Mouse (Mus musculus): Measurements from ENCODE around the gene Fam229a. TPM values are rescaled to one million over a fixed set of nuclear protein-coding genes. Genes with fewer than 3 reads are reported as not detected.
"Not testable (repeated sequence)": the region's sequence is repeated elsewhere in the genome, so short reads cannot be mapped to it uniquely, and the experiment has no call there.

Gene Fam229a
- not detected for total RNA-seq (2021)
- long read RNA-seq, experiment 1 = 0 reads
- long read RNA-seq, experiment 2 = 0 reads

GRCm38 (mm10) chr4:129490972-129491880 is at the start of gene Fam229a, which contains the start of gene Tssk3:
Fam229a (plus strand) TSS chr4:129491190.
Tssk3 (minus strand) TSS chr4:129491022.
- DNase-seq = no peak

GRCm38 (mm10) chr4:129447360-129447759 is 43.6 kb upstream of the Fam229a start:
- DNase-seq = no peak

- no peak for DNase-seq
These were observed 43.0 kb upstream of the Fam229a start for GRCm38 (mm10) chr4:129447778-129448563.

DNA sequence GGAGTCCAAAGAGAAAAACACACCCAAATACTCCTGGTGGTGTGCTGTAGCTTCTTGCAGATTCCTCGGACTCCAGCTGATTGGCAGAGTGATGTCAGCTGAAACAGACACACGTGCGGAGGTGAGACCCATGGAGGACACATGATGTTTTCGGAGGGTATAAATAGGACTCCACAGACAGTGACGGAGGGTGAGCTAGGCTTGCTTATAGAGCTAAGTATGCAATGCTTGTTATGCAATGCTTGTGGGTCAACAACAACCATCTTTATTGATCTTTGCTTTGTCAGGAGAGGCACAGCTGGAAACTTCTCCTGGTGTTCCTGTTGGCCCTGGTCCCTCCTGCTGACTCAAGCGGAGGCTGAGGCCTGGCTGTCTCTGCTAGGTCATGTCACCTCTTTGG is 42.3 kb upstream of the Fam229a start:
- no peak for DNase-seq

GRCm38 (mm10) chr4:129450851-129451250 is 40.1 kb upstream of the Fam229a start:
- DNase-seq = no peak

DNA sequence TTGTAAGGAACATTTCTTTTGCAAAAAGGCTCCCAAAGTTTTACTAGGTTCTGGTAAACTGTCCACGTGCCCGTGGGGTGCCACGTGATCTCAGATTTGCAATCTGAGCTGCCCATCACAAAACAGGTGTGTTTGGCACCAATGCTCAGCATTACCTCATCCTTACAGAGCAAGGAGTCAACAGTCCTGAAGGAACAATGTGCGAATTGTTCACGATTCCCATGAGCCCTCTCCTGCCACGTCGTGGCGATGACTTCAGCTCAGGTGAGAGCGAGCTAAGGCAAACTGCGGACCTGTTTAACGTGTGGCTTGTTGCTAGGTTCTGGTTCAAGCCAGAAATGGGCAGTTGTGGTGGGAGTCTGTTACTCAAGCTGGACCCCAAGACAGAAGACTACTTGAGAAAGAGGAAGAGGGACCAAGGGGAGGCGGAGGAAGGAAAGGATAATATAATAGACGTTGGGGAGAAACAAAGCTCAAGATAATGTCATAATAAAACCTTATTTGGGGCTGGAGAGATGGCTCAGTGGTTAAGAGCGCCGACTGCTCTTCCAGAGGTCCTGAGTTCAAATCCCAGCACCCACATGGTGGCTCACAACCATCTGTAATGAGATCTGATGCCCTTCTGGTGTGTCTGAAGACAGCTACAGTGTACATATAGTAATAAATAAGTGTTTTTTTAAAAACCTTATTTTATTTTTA is 39.4 kb upstream of the Fam229a start:
- DNase-seq = no peak

GRCm38 (mm10) chr4:129455265-129455664 is 35.7 kb upstream of the Fam229a start:
- peak; percentile 35 for DNase-seq

DNA sequence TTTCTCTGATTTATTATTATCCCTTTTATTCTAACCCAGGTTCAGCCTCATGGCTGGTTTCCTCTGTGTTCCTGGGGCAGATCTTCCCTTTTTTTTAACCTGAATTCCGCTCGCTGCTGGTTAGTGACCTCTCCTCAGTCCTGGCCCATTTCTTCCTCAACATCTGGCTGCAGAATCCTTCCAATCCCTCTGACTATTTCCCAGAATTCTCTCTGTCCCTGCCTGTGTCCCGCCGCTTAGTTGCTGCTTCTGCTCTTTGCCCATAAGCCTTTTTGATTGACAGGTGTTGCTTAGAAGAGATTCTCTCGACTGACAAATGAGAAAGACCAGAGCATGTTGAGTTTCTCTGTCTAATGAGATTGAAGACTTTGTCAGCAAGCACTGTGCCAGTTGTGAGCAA is 34.9 kb upstream of the Fam229a start:
- DNase-seq = no peak

GRCm38 (mm10) chr4:129457311-129457710 is 33.7 kb upstream of the Fam229a start:
- not testable (repeated sequence) for DNase-seq

- DNase-seq = no peak
These were observed 31.3 kb upstream of the Fam229a start for GRCm38 (mm10) chr4:129459726-129460125.

DNA sequence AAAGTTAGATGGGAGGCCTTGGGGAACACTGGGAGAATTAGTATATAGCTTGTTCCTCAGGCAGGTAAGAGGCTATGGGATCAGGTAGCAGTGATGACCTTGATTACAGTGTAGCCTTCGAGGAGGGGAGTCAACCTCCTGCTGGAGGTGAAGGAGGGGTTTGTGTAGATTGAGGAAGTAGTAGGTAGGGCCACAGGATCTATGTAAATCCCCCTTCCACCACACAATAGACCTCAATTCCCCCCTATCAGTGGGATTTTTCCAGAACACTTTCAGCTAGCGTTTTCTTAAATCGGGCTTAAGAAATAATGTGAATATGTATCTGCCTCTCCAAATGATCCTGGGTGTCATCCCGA is 30.2 kb upstream of the Fam229a start:
- no peak for DNase-seq

DNA sequence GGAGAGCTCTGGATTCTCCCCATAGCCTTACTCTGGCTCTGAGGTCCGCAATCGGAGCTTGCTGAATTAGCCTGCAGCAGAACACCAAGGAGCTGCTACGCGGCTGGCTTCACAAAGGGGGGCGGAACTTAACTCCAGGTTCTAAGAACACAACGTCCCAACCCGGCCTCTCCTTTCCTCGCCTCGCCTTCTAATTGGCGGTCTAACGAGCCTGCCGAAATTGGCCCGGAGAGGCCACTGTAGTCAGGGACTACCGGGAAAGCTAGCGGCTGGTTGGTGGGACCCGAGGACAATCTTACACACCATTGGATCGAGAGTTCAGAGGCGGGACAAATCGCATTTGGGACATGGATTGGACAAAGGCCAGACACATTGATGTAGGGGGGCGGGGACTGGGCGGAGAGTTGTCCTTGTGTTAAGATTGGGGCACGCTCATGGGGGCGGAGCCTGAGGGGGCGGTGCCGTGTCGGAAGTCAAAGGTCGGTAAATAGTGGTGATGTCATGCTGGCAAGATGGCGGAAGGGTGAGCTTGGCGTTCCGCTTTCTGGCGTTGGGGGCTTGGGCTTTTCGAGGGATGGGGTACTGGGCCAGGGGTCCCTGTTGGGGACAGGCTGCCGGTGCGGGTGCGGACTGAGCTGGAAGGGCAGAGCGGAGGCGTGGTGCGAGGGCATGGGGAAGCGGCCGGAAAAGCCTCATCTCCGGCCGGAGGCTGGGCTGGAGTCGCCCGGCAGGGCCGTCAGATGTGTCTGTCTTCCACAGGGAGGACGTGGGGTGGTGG is 29.6 kb upstream of the Fam229a start, which contains the start of gene Bsdc1:
Gene Bsdc1 (plus strand): TSS at position 399 of the 778 bp plus-strand sequence.
- DNase-seq = peak; percentile 100

DNA sequence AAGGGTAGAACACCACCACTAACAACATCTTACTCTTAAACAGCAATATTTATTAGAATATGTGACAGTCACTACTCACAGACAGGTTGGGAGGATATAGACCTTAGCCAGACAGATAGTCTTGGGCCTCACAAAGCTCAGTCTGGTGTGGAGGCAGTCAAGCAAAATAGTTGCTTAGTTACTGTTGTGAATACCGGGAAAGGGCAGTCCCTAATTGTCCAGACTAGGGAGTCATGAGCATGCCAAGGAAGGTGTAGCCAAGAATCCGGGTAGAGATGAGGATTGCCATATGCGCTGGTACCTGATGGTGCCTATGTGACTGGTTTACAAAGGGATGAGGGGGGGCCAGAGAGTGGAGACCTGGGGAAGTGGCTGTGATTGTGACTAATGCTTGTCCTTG is 28.9 kb upstream of the Fam229a start:
- no peak for DNase-seq

DNA sequence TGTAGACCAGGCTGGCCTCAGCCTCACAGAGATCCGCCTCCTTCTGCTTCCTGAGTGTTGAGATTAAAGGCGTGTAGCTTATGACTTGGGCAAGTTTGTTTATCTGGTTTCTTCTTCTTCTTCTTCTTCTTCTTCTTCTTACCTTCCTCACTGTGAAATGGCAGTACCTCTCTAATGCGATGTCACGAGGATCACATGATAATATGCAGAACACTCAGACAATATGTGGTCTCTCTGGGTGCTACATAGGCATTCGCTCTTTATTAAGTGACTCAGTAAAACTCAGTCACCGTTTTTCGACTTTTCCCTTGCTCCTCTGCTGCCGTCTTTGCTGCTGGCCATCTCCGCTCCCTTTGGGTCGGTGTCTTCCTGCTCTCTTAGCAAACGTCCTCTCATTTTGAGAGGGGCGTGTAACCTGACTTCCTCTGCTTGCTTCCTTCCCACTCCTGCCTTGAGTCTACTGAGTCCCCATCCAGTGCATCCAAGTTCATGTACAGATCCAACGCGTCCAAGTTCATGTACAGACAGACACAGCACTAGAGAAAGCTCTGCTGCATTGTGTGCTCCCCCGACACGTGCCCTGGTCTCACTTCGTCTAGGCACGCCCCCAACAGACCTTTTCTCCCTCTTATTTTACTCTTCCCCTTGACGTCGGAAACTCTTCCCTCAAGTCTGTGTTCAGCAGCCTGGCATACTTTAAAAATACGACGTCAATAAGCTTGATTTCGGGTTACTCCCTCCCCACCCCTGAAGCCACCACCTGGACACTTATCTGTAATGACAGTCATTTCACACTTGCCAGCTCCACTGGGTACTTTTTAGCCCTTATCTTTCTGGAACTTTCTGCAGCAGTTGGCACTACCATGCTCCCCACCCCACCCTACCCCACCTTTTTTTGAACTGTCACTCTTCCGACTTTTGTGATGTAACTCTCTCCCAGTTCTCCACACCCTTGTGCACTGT is 27.6 kb upstream of the Fam229a start:
- no peak for DNase-seq

GRCm38 (mm10) chr4:129464286-129464815 is 26.6 kb upstream of the Fam229a start:
- no peak for DNase-seq

GRCm38 (mm10) chr4:129476047-129476446 is 14.9 kb upstream of the Fam229a start:
- DNase-seq = no peak

- no peak for DNase-seq
These were observed 11.1 kb upstream of the Fam229a start for GRCm38 (mm10) chr4:129479863-129480262.

- no peak for DNase-seq
These were observed 9.9 kb upstream of the Fam229a start for GRCm38 (mm10) chr4:129481090-129481489.

DNA sequence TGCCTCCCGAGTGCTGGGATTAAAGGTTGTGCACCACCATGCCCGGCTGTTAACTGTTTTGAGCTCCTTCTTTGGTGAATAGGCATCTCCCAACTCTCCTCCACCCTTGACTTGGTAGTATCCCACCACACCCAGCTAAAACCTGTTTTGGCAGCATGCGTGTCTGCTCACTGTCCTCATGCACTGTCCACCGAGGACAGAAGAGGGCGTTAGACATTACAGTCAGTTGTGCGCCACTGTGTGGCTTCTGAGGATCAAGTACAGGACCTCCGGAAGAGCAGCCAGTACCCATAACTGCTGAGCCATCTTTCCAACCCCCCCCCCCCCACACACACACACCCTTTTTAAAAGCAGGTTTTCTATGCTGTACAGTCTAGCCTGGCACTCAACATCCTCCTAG is 3.7 kb downstream of the Fam229a start:
- DNase-seq = no peak

Data from gastrocnemius, postnatal 25 days (tissue).